Mouse (Mus musculus) cerebellum, postnatal 4 days (tissue): ENCODE measurements at regions not wholly inside any gene's neighbourhood (a gene's known extent, or its start where the extent isn't known, plus 50 kb on each side); places are given as distances from the start of the nearest gene placed in this dataset.

Experiments
- DNase-seq, 2 experiments: peaks; one replicate each; pipeline ENCODE4 v3.0.0; 2022; ENCODE audit warnings: low spot score in 2 of 2, mixed read lengths in 1 of 2

- DNase-seq: no peak
These were observed 102.3 kb upstream of the Runx1 start for GRCm38 (mm10) chr16:92928201-92928600.

- no peak for DNase-seq
These were observed 101.7 kb upstream of the Runx1 start for GRCm38 (mm10) chr16:92927662-92928061.

GRCm38 (mm10) chr16:92926853-92927252, 100.9 kb upstream of the Runx1 start:
- no peak for DNase-seq

- DNase-seq: no peak
These were observed 95.0 kb upstream of the Runx1 start for GRCm38 (mm10) chr16:92920947-92921346.

GRCm38 (mm10) chr16:92917356-92917755, 91.4 kb upstream of the Runx1 start:
- DNase-seq: no peak

- no peak for DNase-seq
These were observed 89.7 kb upstream of the Runx1 start for GRCm38 (mm10) chr16:92915651-92916050.

GRCm38 (mm10) chr16:92906873-92907272, 80.9 kb upstream of the Runx1 start:
- DNase-seq: no peak

GRCm38 (mm10) chr16:92905626-92906025, 79.7 kb upstream of the Runx1 start:
- DNase-seq: no peak

GRCm38 (mm10) chr16:92903892-92904473, 78.0 kb upstream of the Runx1 start:
- no peak for DNase-seq

GRCm38 (mm10) chr16:92903486-92903885, 77.5 kb upstream of the Runx1 start:
- no peak for DNase-seq

- DNase-seq: no peak
These were observed 73.8 kb upstream of the Runx1 start for GRCm38 (mm10) chr16:92899704-92900103.

GRCm38 (mm10) chr16:92891741-92892140, 65.8 kb upstream of the Runx1 start:
- no peak for DNase-seq

- DNase-seq: no peak
These were observed 64.8 kb upstream of the Runx1 start for GRCm38 (mm10) chr16:92890713-92891112.

- DNase-seq: no peak
These were observed 63.6 kb upstream of the Runx1 start for GRCm38 (mm10) chr16:92889537-92889936.

GRCm38 (mm10) chr16:92886226-92886625, 60.3 kb upstream of the Runx1 start:
- DNase-seq: no peak

GRCm38 (mm10) chr16:92883821-92884272, 57.9 kb upstream of the Runx1 start:
- no peak for DNase-seq

- no peak for DNase-seq
These were observed 54.6 kb upstream of the Runx1 start for GRCm38 (mm10) chr16:92880356-92881043.

GRCm38 (mm10) chr16:92878081-92878480, 52.1 kb upstream of the Runx1 start:
- DNase-seq: no peak
